Mouse (Mus musculus) testis, adult 2 months (tissue): Measurements from ENCODE around the gene Pde4d. TPM values are rescaled to one million over a fixed set of nuclear protein-coding genes. Genes with fewer than 3 reads are reported as not detected.

Experiments used
- H3K27ac ChIP-seq: fragments of 200-500 bp; 2 replicates; pipeline ENCODE4 v1.5.1; 2012; ENCODE audit warnings: low read depth, low read length; ENCODE audit not compliant: control insufficient read depth, insufficient read depth
- H3K27me3 ChIP-seq: fragments of 200-500 bp; 2 replicates; pipeline ENCODE4 v1.6.1; 2012; ENCODE audit warnings: mild to moderate bottlenecking, low read length, moderate library complexity; ENCODE audit not compliant: control insufficient read depth, insufficient read depth
- H3K36me3 ChIP-seq: fragments of 200-500 bp; 2 replicates; pipeline ENCODE4 v1.6.1; 2012; ENCODE audit warnings: mild to moderate bottlenecking, low read length; ENCODE audit not compliant: control insufficient read depth, insufficient read depth
- H3K4me1 ChIP-seq: fragments of 200-500 bp; 2 replicates; pipeline ENCODE4 v1.6.1; 2012; ENCODE audit warnings: low read length; ENCODE audit not compliant: control insufficient read depth, insufficient read depth
- H3K4me3 ChIP-seq: fragments of 200-500 bp; 2 replicates; pipeline ENCODE4 v1.5.1; 2012; ENCODE audit warnings: low read depth, mild to moderate bottlenecking, low read length, moderate library complexity, mixed read lengths; ENCODE audit not compliant: control insufficient read depth
- CTCF ChIP-seq: fragments of 200-500 bp; IDR thresholded peaks from 2 replicates; pipeline ENCODE4 v1.5.1; 2012; ENCODE audit warnings: low read depth, mild to moderate bottlenecking, inconsistent platforms, low read length, moderate library complexity; ENCODE audit not compliant: control insufficient read depth, insufficient read depth, insufficient replicate concordance
- POLR2A ChIP-seq: fragments of 200-500 bp; IDR thresholded peaks from 2 replicates; pipeline ENCODE4 v1.6.1; 2012; ENCODE audit warnings: low read depth, mild to moderate bottlenecking, inconsistent platforms, low read length, moderate library complexity; ENCODE audit not compliant: control insufficient read depth
- polyA plus RNA-seq: library from polyadenylated mRNA; depleted of rRNA; stranded (reverse); fragments of >200 nt; gene quantifications from 2 replicates; pipeline ENCODE4 v1.2.3, GENCODE M21; 2012

Gene Pde4d
- polyA plus RNA-seq, 1 experiment = 2.1 TPM

DNA sequence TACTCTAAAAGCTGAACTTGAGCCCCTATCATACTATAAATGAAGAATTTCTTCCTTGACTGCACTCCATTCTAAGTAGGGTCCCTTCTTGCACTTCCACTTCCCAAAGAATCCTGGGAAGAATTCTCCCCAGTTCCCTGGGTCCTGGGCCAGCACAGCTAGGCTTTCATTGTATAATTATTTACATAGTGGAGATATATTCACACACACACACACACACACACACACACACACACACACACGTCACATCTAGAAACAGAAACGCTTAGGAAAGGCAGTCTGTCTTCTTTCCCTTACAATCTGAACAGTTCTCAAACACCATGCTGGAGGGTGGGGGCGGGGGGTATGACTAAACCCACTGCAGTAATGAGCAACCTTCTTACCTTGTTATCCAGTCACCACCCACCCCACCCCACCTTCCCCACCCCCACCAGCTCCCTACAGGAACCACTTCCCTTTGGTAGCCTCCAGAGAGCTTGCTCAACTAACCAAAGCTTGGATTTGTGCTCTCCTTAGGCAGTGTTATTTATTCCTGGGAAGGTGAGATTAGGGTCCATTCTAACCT lies 868.8 kb downstream of the Pde4d start:
- no peaks in the 10 kb centered on the region for H3K36me3 ChIP-seq
- no peaks in the 10 kb centered on the region for H3K4me1 ChIP-seq
- no peak for TF ChIP-seq CTCF
- no peak for TF ChIP-seq POLR2A
- H3K4me3 ChIP-seq = no peak overlapping the region
- no peaks in the 10 kb centered on the region for H3K27me3 ChIP-seq
- H3K27ac ChIP-seq = no peak overlapping the region

DNA sequence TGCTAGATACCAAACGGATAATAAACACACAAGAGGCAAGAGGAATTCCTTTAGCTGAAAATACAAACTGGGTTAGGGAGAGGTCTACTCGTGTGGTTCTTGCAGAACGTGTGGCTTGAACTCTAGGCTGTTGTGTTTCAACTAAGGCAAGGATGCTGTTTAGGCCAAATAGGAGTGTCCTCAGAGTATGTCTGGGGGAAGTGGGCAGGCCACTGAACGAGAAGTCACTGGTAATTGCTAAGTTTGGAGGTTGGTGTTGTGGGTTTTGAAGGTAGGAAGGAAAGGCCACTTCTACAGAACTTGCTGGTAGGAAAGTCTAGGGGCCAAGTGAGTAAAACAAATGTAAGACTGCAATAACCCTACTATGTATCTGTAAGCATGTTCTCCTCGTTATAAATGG lies 876.3 kb downstream of the Pde4d start:
- Histone ChIP-seq H3K27ac (no peak overlapping the region), H3K4me3 (no peak overlapping the region), H3K36me3 (no peaks in the 10 kb centered on the region), H3K27me3 (no peaks in the 10 kb centered on the region), H3K4me1 (no peaks in the 10 kb centered on the region)
- TF ChIP-seq POLR2A = no peak
- no peak for TF ChIP-seq CTCF

DNA sequence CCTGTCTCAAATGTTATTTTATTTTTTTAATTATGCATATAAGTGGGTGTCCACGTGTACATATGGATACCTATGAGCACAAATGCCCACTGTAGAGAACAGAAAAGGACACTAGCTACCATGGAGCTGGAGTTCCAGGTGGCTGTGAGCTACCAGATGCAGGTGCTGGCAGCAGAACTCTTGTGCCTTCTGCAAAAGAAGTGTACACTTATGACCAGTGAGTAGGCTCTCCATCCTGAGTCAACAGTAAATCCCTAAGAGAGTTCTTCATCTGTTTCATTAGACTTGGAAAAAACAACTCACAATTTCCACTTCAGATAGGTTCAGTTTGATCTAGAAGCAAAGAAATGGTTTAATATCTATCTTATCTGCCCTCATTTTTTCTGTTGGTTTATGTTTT lies 881.8 kb downstream of the Pde4d start:
- Histone ChIP-seq H3K4me1 (no peaks in the 10 kb centered on the region), H3K4me3 (no peak overlapping the region), H3K27ac (no peak overlapping the region), H3K27me3 (no peaks in the 10 kb centered on the region), H3K36me3 (no peaks in the 10 kb centered on the region)
- no peak for TF ChIP-seq CTCF
- TF ChIP-seq POLR2A = no peak

DNA sequence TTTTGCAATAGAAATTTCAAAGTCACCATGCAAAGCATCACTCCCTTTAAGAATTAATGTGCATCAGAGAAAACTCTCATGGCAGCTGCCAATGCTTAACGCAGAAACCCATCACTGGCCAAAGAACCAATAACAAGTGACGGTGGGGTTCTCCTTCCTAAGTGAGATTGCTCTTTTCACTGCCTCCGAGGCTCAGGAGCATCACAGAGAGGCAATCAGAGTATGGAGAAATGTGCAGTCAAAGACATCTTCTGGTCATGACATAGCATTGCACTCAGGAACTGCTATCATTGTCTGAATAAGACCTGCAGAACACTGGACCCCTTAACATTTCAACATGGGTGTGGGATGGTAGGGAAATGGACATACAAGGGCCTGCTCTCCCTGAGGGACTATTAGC lies 892.2 kb downstream of the Pde4d start:
- H3K27me3 ChIP-seq = no peaks in the 10 kb centered on the region
- H3K27ac ChIP-seq = no peak overlapping the region
- H3K4me1 ChIP-seq = no peaks in the 10 kb centered on the region
- no peaks in the 10 kb centered on the region for H3K36me3 ChIP-seq
- TF ChIP-seq POLR2A = no peak
- no peak for TF ChIP-seq CTCF
- H3K4me3 ChIP-seq = no peak overlapping the region

DNA sequence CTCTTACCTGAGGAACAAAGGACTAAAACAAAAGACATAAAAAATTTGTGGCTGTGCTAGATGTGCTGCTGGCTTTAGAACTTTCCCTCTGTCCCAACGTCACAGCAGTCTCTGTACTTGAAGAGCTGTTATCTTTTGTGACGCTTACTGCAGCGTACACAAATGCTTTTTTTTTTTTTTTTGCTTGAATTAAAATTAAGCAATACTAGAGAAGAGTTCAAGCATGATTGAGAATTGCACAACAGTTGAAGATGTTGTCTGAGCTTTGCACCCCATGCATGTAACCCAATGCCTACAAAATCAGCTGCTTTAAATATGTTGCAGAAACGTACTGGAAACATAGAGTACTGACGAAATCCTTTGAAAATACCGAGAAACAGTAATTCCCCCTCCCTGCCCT lies 892.7 kb downstream of the Pde4d start:
- H3K27me3 ChIP-seq = no peaks in the 10 kb centered on the region
- no peak overlapping the region for H3K4me3 ChIP-seq
- TF ChIP-seq POLR2A (no peak), CTCF (no peak)
- no peaks in the 10 kb centered on the region for H3K36me3 ChIP-seq
- H3K4me1 ChIP-seq = no peaks in the 10 kb centered on the region
- no peak overlapping the region for H3K27ac ChIP-seq

DNA sequence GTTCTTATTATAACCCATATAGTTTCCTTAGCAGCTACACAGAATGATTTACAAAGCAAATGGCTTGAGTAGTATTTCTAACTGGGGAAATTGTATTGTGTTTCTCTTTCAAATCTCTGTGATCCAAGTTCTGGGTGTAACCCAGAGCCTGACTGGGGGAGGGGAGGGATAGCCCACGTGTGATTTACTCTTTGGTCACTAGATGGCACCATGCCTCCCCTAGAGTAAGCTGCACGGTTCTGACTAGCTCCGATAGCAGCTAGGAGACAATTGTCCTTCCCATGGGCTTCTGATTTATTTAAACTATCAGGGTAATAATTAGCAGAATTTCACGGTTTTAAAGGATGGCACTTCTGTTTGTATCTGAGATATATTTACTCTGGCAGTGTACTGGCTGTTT lies 893.8 kb downstream of the Pde4d start:
- no peak overlapping the region for H3K27ac ChIP-seq
- TF ChIP-seq CTCF = peak; percentile 73; the same call in 1 of the 2 replicates
- TF ChIP-seq POLR2A = no peak
- no peak overlapping the region for H3K4me3 ChIP-seq
- H3K36me3 ChIP-seq = no peaks in the 10 kb centered on the region
- no peaks in the 10 kb centered on the region for H3K27me3 ChIP-seq
- peaks cover 4% of the 10 kb centered on the region for H3K4me1 ChIP-seq

DNA sequence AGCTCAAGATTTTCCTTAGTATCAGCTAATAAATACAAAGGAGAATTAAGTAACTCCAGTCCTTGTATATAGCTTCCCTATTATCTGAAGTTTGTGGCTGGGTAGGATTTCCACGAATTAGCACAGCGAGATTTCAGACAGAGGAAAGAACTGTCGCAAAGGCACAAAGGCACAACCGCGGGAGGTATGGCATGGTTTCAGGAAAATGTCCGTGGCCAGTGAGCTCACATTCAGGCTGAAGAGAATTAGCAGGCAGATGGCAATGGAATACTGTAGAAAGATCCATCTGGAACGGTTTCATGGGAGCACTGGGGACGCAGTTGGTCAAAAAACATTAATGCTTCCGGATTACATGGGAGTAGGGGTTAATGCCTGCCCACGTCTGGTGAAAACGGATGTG lies 898.0 kb downstream of the Pde4d start:
- H3K4me1 ChIP-seq = peaks cover 4% of the 10 kb centered on the region
- no peaks in the 10 kb centered on the region for H3K36me3 ChIP-seq
- no peak overlapping the region; the same call in 1 of the 2 replicates for H3K4me3 ChIP-seq
- no peak overlapping the region for H3K27ac ChIP-seq
- no peaks in the 10 kb centered on the region for H3K27me3 ChIP-seq
- TF ChIP-seq POLR2A (no peak), CTCF (no peak)

DNA sequence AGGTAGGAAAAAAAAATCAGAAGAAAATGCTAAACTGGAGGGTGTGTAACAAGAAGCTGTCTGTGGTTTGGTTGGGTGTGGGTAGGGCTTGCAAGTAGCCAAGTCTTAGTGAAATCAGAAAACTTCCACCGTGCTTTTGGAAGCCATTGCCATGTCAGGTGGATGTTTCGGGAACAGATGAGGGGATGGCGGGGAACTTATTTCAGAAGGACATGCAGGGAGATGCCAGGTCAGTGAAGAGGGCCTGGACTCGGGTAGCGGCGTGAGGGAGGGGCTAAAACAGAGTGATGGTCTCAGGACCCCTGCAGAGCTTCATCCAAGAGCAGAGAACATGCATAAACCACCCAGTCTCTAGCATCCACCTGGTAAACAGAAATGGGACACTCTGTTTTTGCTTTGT lies 898.6 kb downstream of the Pde4d start:
- Histone ChIP-seq H3K27ac (no peak overlapping the region), H3K4me3 (peak overlapping the region; percentile 67), H3K4me1 (peaks cover 4% of the 10 kb centered on the region), H3K36me3 (no peaks in the 10 kb centered on the region), H3K27me3 (no peaks in the 10 kb centered on the region)
- TF ChIP-seq CTCF = no peak
- no peak for TF ChIP-seq POLR2A
